Mouse (Mus musculus) gastrocnemius, postnatal 4 days (tissue): ENCODE measurements at regions not wholly inside any gene's neighbourhood (a gene's known extent, or its start where the extent isn't known, plus 50 kb on each side); places are given as distances from the start of the nearest gene placed in this dataset. TPM values are rescaled to one million over a fixed set of nuclear protein-coding genes. Genes with fewer than 3 reads are reported as not detected.

ENCODE experiments used
- DNase-seq, 2 experiments: peaks; one replicate each; pipeline ENCODE4 v3.0.0; 2021 to 2022; ENCODE audit warnings: low spot score in 2 of 2, mixed read lengths in 2 of 2
- microRNA-seq: library from miRNA; unstranded; fragments of <30 nt; microRNA quantifications from one replicate; pipeline ENCODE4 v1.2.0, GENCODE M21; 2021

GRCm38 (mm10) chr13:119351346-119351745 is 77.1 kb upstream of the Paip1 start:
- DNase-seq: peak in 1 of 2 experiments; percentile 24

GRCm38 (mm10) chr13:119358696-119359095 is 69.7 kb upstream of the Paip1 start:
- DNase-seq: no peak

DNA sequence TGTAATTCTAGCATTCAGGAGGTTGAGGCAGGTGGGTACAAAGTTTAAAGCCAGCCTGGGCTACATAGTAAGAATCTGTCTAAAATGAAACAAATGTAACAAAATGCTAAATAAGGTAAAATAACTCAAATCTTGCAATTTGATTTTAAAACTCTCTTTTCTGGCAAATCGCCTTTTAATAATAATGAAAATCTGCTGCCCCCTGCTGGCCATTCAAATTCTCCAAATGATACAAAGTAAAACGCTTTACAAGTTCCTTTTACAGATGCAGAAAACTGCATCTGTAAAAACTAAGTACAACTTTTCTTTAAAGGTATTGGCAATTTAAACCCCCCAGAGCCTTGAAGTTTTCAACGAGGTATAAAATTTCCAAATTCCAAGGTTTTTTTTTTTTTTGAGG is 65.0 kb upstream of the Paip1 start:
- peak; percentile 36 to 43 for DNase-seq

- no peak for DNase-seq
Measured at GRCm38 (mm10) chr13:119364160-119364559, 64.2 kb upstream of the Paip1 start.

- DNase-seq: no peak
Measured at GRCm38 (mm10) chr13:119367544-119367943, 60.9 kb upstream of the Paip1 start.

DNA sequence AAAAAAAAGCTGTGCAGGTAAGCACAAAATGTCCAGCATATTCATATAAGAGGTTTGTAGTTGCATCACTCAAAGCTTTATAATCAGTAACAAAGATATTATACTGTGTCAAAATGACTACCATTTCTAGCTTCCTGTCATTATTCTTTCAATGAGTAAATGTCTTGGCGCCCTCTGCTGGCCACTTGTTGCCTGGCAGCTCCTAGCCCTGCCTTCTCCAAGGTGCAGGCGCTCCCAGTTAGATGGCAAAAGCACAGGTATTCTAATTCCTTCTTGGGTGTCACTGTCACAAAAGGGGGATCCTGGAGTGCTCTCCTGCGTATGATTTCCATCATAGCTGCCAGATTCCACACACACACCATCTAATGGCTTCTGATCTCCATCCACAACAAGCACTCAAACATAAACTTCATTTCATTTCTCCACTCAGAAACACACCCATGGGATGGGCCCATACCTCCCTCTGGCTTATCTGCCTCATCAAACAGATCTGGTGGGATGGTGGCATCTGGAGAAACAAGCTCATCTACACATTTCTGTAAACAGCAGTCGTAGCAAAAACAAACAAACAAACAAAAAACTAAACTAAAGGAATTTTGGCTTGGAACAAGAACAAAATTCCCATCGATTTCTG is 49.9 kb upstream of the Paip1 start:
- DNase-seq: peak; percentile 46 to 76

Small RNA genes lying in the stretch of these regions (microRNA-seq; reads per million reads assigned to microRNA genes)
- gene Gm44488: not detected
